Mouse (Mus musculus) stomach, postnatal 0 days (tissue): ENCODE results near the gene Vmn1r222. TPM values are rescaled to one million over a fixed set of nuclear protein-coding genes. Genes with fewer than 3 reads are reported as not detected.

Experiments used
- ATAC-seq: fragments of 200-750 bp; cut with Nextera tagmentation; 2 replicates; pipeline ENCODE4 v1.8.0; 2017; ENCODE audit not compliant: low FRiP score, low TSS enrichment
- DNase-seq: peaks from one replicate; pipeline ENCODE4 v3.0.0-alpha.2; 2016; ENCODE audit warnings: low spot score
- H3K27ac ChIP-seq: fragments of 300-500 bp; sonication (generic); replicated peaks from 2 replicates; pipeline ENCODE4 v1.5.1; 2014; ENCODE audit warnings: mild to moderate bottlenecking, control low read depth
- H3K27me3 ChIP-seq: fragments of 300-500 bp; sonication (generic); 2 replicates; pipeline ENCODE4 v1.6.1; 2014; ENCODE audit warnings: low read length; ENCODE audit not compliant: control insufficient read depth, insufficient read depth
- H3K36me3 ChIP-seq: fragments of 300-500 bp; sonication (generic); 2 replicates; pipeline ENCODE4 v1.6.1; 2014; ENCODE audit warnings: low read length, mixed read lengths; ENCODE audit not compliant: control insufficient read depth, insufficient read depth
- H3K4me1 ChIP-seq: fragments of 300-500 bp; sonication (generic); replicated peaks from 2 replicates; pipeline ENCODE4 v1.6.1; 2014; ENCODE audit warnings: antibody characterized with exemption; ENCODE audit not compliant: control insufficient read depth, insufficient read depth
- H3K4me2 ChIP-seq: fragments of 300-500 bp; sonication (generic); replicated peaks from 2 replicates; pipeline ENCODE4 v1.6.1; 2014; ENCODE audit warnings: low read depth, mild to moderate bottlenecking, control low read depth, moderate library complexity
- H3K4me3 ChIP-seq: fragments of 300-500 bp; sonication (generic); 2 replicates; pipeline ENCODE4 v1.5.1; 2014; ENCODE audit warnings: low read depth, low read length, control low read depth
- H3K9ac ChIP-seq: fragments of 300-500 bp; sonication (generic); 2 replicates; pipeline ENCODE4 v1.6.1; 2014; ENCODE audit warnings: mild to moderate bottlenecking, low read length, control low read depth, mixed read lengths
- H3K9me3 ChIP-seq: fragments of 300-500 bp; sonication (generic); 2 replicates; pipeline ENCODE4 v1.6.1; 2016; ENCODE audit warnings: low read length; ENCODE audit not compliant: control insufficient read depth
- CTCF ChIP-seq: IDR thresholded peaks from 2 replicates; pipeline ENCODE4 v1.5.1; 2016; ENCODE audit warnings: antibody characterized with exemption, low read depth, mild to moderate bottlenecking, moderate library complexity
- WGBS: fragments of 180-500 bp; shearing (Covaris S2); extraction: QIAGEN DNeasy Blood & Tissue Kit; methylation state at CpG from one replicate; pipeline ENCODE4 v1.1.7; 2014; 5-methylcytosine and 5-hydroxymethylcytosine counted together
- polyA plus RNA-seq: library from polyadenylated mRNA; unstranded; fragments of >200 nt; fragmentation: Nextera tagmentation; extraction: Ambion mirVana; gene quantifications from 2 replicates; pipeline ENCODE4 v1.2.1, GENCODE M21; 2015

Gene Vmn1r222
- polyA plus RNA-seq, 1 experiment from 2014 or later, result not detected

DNA sequence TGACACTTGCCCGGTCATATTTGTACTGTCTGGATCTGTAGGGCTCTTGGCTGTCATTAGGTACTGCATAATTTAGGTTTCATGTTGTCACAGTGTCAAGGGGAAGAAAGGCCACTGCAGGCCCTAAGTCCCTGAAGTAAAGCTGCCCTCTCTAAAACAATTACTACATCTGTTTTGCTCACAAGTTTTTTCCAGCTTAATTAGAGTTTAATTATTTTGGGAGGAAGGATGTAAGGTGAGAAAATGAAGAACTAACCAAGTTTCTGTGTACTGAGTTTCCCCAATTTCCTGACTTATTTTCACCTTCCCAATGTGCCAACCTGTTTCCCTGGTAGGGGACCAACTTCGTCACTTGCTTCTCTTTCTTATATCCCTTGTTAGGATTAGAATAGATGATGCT lies 47.9 kb downstream of the Vmn1r222 start, which contains the start of gene Vmn1r220:
TSS of gene Vmn1r220 (minus strand) at position 101 of the 400 bp plus-strand sequence.
- Histone ChIP-seq H3K9ac (no peak within 1 kb of the TSS), H3K36me3 (no peaks in the 10 kb centered on the region), H3K4me3 (no peak within 1 kb of the TSS), H3K27ac (no peak within 1 kb of the TSS), H3K4me2 (no peak within 1 kb of the TSS), H3K9me3 (no peaks in the 10 kb centered on the region), H3K4me1 (no peaks in the 10 kb centered on the region), H3K27me3 (no peaks in the 10 kb centered on the region)
- TF ChIP-seq CTCF, result no peak
- ATAC-seq (no peak), DNase-seq (no peak)
- 88% methylated on average over 2 of the region's 2 CpGs for WGBS

Other genes starting within 250 kb of the Vmn1r222 start
- gene Vmn1r213, start 228.3 kb downstream of the Vmn1r222 start, polyA plus RNA-seq, result not detected in 2 replicates
- not detected in 2 replicates for gene Vmn1r214, start 205.5 kb downstream of the Vmn1r222 start, polyA plus RNA-seq
- not detected in 2 replicates for gene Vmn1r215, start 167.9 kb downstream of the Vmn1r222 start, polyA plus RNA-seq
- not detected in 2 replicates for gene Vmn1r217, start 117.7 kb downstream of the Vmn1r222 start, polyA plus RNA-seq
- gene Vmn1r218, start 102.8 kb downstream of the Vmn1r222 start, polyA plus RNA-seq, result 0.01 TPM in 1 of 2 replicates, not detected in the other
- not detected in 2 replicates for gene Vmn1r219, start 76.6 kb downstream of the Vmn1r222 start, polyA plus RNA-seq
- gene Vmn1r220, start 48.0 kb downstream of the Vmn1r222 start, polyA plus RNA-seq, result not detected in 2 replicates
- gene Vmn1r221, start 21.8 kb downstream of the Vmn1r222 start, polyA plus RNA-seq, result not detected in 2 replicates
- not detected in 2 replicates for gene Vmn1r223, start 11.2 kb upstream of the Vmn1r222 start, polyA plus RNA-seq
- 18.1 and 18.9 TPM in 2 replicates for gene Zfp322a, start 133.3 kb upstream of the Vmn1r222 start, polyA plus RNA-seq
- 7.1 and 7.4 TPM in 2 replicates for gene Abt1, start 187.9 kb upstream of the Vmn1r222 start, polyA plus RNA-seq
- gene Btn1a1, start 230.0 kb upstream of the Vmn1r222 start, polyA plus RNA-seq, result 0.05 TPM in 1 of 2 replicates, not detected in the other